Mouse (Mus musculus) brain, embryonic 14.5 days (tissue): ENCODE results near the gene Gm5129.
"Not testable (repeated sequence)": the region's sequence is repeated elsewhere in the genome, so short reads cannot be mapped to it uniquely, and the experiment has no call there.

Experiments
- CTCF ChIP-seq: fragments of 200-500 bp; IDR thresholded peaks from 2 replicates; pipeline ENCODE4 v1.5.1; 2012; ENCODE audit warnings: inconsistent platforms, mild to moderate bottlenecking, moderate library complexity, borderline replicate concordance; ENCODE audit not compliant: insufficient read depth, insufficient read length; ENCODE audit errors: extremely low read depth
- POLR2A ChIP-seq: fragments of 200-500 bp; IDR thresholded peaks from 2 replicates; pipeline ENCODE4 v1.6.1; 2012; ENCODE audit warnings: mild to moderate bottlenecking, inconsistent platforms, borderline replicate concordance; ENCODE audit not compliant: poor library complexity, insufficient read depth, insufficient read length, severe bottlenecking; ENCODE audit errors: extremely low read depth

- not testable (repeated sequence) for TF ChIP-seq CTCF, POLR2A
Observed at GRCm38 (mm10) chr5:29779733-29780132, 44.0 kb upstream of the Gm5129 start.
